Mouse (Mus musculus) stomach, postnatal 0 days (tissue): ENCODE data around the gene Hist1h4a.

Experiments used
- CTCF ChIP-seq: IDR thresholded peaks from 2 replicates; pipeline ENCODE4 v1.5.1; 2016; ENCODE audit warnings: antibody characterized with exemption, low read depth, mild to moderate bottlenecking, moderate library complexity
- EP300 ChIP-seq: optimal IDR thresholded peaks from 2 replicates; pipeline ENCODE3; 2016; ENCODE audit warnings: antibody characterized with exemption

DNA sequence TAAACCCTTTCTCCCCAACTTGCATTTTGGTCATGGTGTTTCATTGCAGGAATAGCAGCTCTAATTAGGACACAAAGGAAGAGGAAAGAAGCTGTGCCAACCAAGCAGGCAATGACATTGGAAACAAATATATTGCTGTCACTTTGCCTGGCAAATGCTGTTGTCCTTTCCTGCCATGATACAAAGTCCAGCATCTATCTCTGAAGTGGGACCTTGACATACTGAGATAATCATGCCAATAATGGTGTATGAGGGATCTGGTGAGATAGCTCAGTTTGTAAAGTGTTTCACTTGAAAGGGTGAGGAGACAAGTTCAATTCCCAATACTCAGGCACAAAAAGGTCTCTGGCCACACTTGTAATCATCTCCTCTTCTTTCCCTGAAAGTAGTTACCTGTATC lies 5.7 kb upstream of the Hist1h4a start:
- TF ChIP-seq CTCF (no peak), EP300 (no peak)
